ENCODE assay signal across 8 mouse cellular contexts in genomic region chr1:38129501-38130267, GRCm38 (mm10). TPM values are rescaled to one million over a fixed set of nuclear protein-coding genes. Genes with fewer than 3 reads are reported as not detected.
DNase-seq lines count a peak whose midpoint lies in the region; ATAC-seq and TF ChIP-seq lines count a peak whose summit lies in the region.

Rev1 (minus strand) TSS chr1:38129801.

- H3K36me3 ChIP-seq in MEL (ENCODE audit: control insufficient read depth in 1 of 2, insufficient read depth in 2 of 2, low read length in 2 of 2), result peaks cover 2 to 34% of the 10 kb centered on the region in 2 experiments
- H3K36me3 ChIP-seq in forebrain, embryonic 16.5 days (ENCODE audit: control insufficient read depth, insufficient read depth), result no peaks in the 10 kb centered on the region
- no peaks in the 10 kb centered on the region for H3K36me3 ChIP-seq in neural tube, embryonic 15.5 days

- peak within 1 kb of the TSS; percentile 97 for H3K27ac ChIP-seq in MEL (ENCODE audit: control insufficient read depth, low read depth, low read length)
- peak within 1 kb of the TSS; percentile 86 for H3K27ac ChIP-seq in forebrain, embryonic 16.5 days (ENCODE audit: low read length)
- H3K27ac ChIP-seq in layer of hippocampus, adult 2 months, result peak within 1 kb of the TSS; percentile 98
- peak within 1 kb of the TSS; percentile 94 for H3K27ac ChIP-seq in neural tube, embryonic 15.5 days (replicated peaks)

- H3K27me3 ChIP-seq in MEL (ENCODE audit: control insufficient read depth in 1 of 2, insufficient read depth in 2 of 2, low read length in 2 of 2), result no peaks in the 10 kb centered on the region
- H3K27me3 ChIP-seq in forebrain, embryonic 16.5 days (replicated peaks; ENCODE audit: control insufficient read depth, insufficient read depth, low read length), result no peaks in the 10 kb centered on the region
- H3K27me3 ChIP-seq in neural tube, embryonic 15.5 days (replicated peaks), result no peaks in the 10 kb centered on the region

- peak; percentile 66 for TF ChIP-seq RAD21 in MEL (IDR thresholded peaks at IDR 0.05; ENCODE audit: low read depth, low read length)

- WGBS in forebrain, embryonic 16.5 days, result under 1% methylated on average over 99 of the region's 122 CpGs
- whole genome bisulfite sequencing in lung, adult 2 months, result under 1% methylated on average over 92 of the region's 122 CpGs
- WGBS in neural tube, embryonic 15.5 days, result under 1% methylated on average over 79 of the region's 122 CpGs

- H3K4me3 ChIP-seq in MEL (ENCODE audit: control insufficient read depth in 1 of 2, insufficient read depth in 1 of 2, low read depth in 2 of 2, low read length in 2 of 2), result peak within 1 kb of the TSS; percentile 93 to 95
- peak within 1 kb of the TSS; percentile 85 for H3K4me3 ChIP-seq in forebrain, embryonic 16.5 days (replicated peaks; ENCODE audit: low read length)
- H3K4me3 ChIP-seq in layer of hippocampus, adult 2 months, result peak within 1 kb of the TSS; percentile 96
- H3K4me3 ChIP-seq in lung, adult 2 months (replicated peaks; ENCODE audit: extremely low read depth, low read depth, low read length), result peak within 1 kb of the TSS; percentile 69
- H3K4me3 ChIP-seq in neural tube, embryonic 15.5 days (replicated peaks), result peak within 1 kb of the TSS; percentile 80

- peak within 1 kb of the TSS; percentile 90 for H3K4me2 ChIP-seq in forebrain, embryonic 16.5 days (ENCODE audit: low read length)
- peak within 1 kb of the TSS; percentile 76 for H3K4me2 ChIP-seq in neural tube, embryonic 15.5 days

- H3K79me2 ChIP-seq in MEL (ENCODE audit: control insufficient read depth, insufficient read depth, low read length, poor library complexity), result peaks cover 39% of the 10 kb centered on the region

- H3K4me1 ChIP-seq in MEL (ENCODE audit: control insufficient read depth in 1 of 2, insufficient read depth in 2 of 2, low read length in 2 of 2), result peaks cover 20 to 25% of the 10 kb centered on the region in 2 experiments
- H3K4me1 ChIP-seq in forebrain, embryonic 16.5 days (replicated peaks; ENCODE audit: control insufficient read depth, insufficient read depth, low read length), result peaks cover 24% of the 10 kb centered on the region
- peaks cover 10% of the 10 kb centered on the region for H3K4me1 ChIP-seq in lung, adult 2 months (ENCODE audit: control insufficient read depth, insufficient read depth, low read length)
- H3K4me1 ChIP-seq in neural tube, embryonic 15.5 days, result peaks cover 28% of the 10 kb centered on the region

- peak within 1 kb of the TSS; percentile 98 for H3K9ac ChIP-seq in MEL (ENCODE audit: control insufficient read depth, low read depth, low read length, poor library complexity, severe bottlenecking)
- peak within 1 kb of the TSS; percentile 84 for H3K9ac ChIP-seq in forebrain, embryonic 16.5 days (replicated peaks; ENCODE audit: low read depth, low read length)
- H3K9ac ChIP-seq in neural tube, embryonic 15.5 days (replicated peaks), result peak within 1 kb of the TSS; percentile 85

- H3K9me3 ChIP-seq in MEL (replicated peaks; ENCODE audit: insufficient read depth, low read length), result no peaks in the 10 kb centered on the region
- H3K9me3 ChIP-seq in forebrain, embryonic 16.5 days (ENCODE audit: control insufficient read depth, low read length), result no peaks in the 10 kb centered on the region
- H3K9me3 ChIP-seq in neural tube, embryonic 15.5 days (replicated peaks), result no peaks in the 10 kb centered on the region

- peak; percentile 91 for DNase-seq in MEL (ENCODE audit: low read depth, low spot score)
- DNase-seq in cerebellum, adult 18-20 months, result peak; percentile 95 to 99
- peak; percentile 89 to 94 for DNase-seq in heart, postnatal 36 days
- peak; percentile 94 to 95 for DNase-seq in layer of hippocampus, adult 2 months (ENCODE audit: low spot score in 2 of 2)
- DNase-seq in lung, adult 2 months, result peak; percentile 90
- peak; percentile 97 for DNase-seq in testis, postnatal 10 days (ENCODE audit: low spot score)

- peak; percentile 93 for ATAC-seq in forebrain, embryonic 16.5 days
- ATAC-seq in neural tube, embryonic 15.5 days (ENCODE audit: low FRiP score), result peak; percentile 94

- TF ChIP-seq CTCF in MEL (IDR thresholded peaks at IDR 0.05 in 2 of 3, conservative IDR thresholded peaks at IDR 0.05 in 1 of 3; ENCODE audit: control insufficient read depth in 1 of 3, insufficient read depth in 1 of 3, low read depth in 2 of 3, low read length in 3 of 3, poor library complexity in 1 of 3, severe bottlenecking in 1 of 3), result peak; percentile 67 to 94 (median 78)
- peak; percentile 87 for TF ChIP-seq CTCF in layer of hippocampus, adult 2 months (conservative IDR thresholded peaks at IDR 0.05)
- TF ChIP-seq CTCF in lung, adult 2 months (IDR thresholded peaks at IDR 0.05; ENCODE audit: insufficient read depth, low read length), result peak; percentile 72

- peak; percentile 55 to 65; a peak in 1 of 4 replicates for TF ChIP-seq POLR2A in MEL (IDR thresholded peaks at IDR 0.05; ENCODE audit: control insufficient read depth in 1 of 2, insufficient read depth in 1 of 2, low read depth in 1 of 2, low read length in 2 of 2, poor library complexity in 1 of 2)
- TF ChIP-seq POLR2A in lung, adult 2 months (IDR thresholded peaks at IDR 0.05; ENCODE audit: borderline replicate concordance, extremely low read depth, low read depth, low read length), result peak; percentile 30; the same call in 1 of the 2 replicates

- TF ChIP-seq EP300 in MEL (IDR thresholded peaks at IDR 0.05; ENCODE audit: low read depth in 1 of 2, low read length in 2 of 2), result peak in 1 of 2 experiments; percentile 8; a peak in 2 of 4 replicates

- intact Hi-C loops in heart, postnatal 36 days (cut with DNase I), result loop anchor here (2.0 to 5.0 kb wide), 3 partner anchors 133 to 452 kb away; partner anchors contain the start of genes Mitd1, Mrpl30 and Txndc9

TF ChIP-seq in MEL, 35 proteins besides CTCF, POLR2A, EP300 and RAD21 (continues in another document):
- TF ChIP-seq KAT2A (conservative IDR thresholded peaks at IDR 0.05; ENCODE audit: low read depth, low read length) (peak; percentile 54; the same call in 1 of the 2 replicates), SMC3 (IDR thresholded peaks at IDR 0.05; ENCODE audit: low read depth, low read length) (peak; percentile 51), CHD2 (IDR thresholded peaks at IDR 0.05; ENCODE audit: low read length) (no peak), USF2 (IDR thresholded peaks at IDR 0.05; ENCODE audit: borderline replicate concordance in 1 of 2, insufficient read depth in 1 of 2, low read depth in 1 of 2, low read length in 2 of 2) (peak in 1 of 2 experiments; percentile 63; a peak in 2 of 4 replicates), MAFK (IDR thresholded peaks at IDR 0.05; ENCODE audit: borderline replicate concordance, low read depth, low read length) (no peak), POLR2AphosphoS2 (IDR thresholded peaks at IDR 0.05; ENCODE audit: low read length) (no peak; the same call in 1 of the 2 replicates), TBP (IDR thresholded peaks at IDR 0.05; ENCODE audit: low read depth, low read length) (0 out of 2 replicates have a peak, but pooled peaks have one; percentile 19), E2F4 (IDR thresholded peaks at IDR 0.05; ENCODE audit: borderline replicate concordance, low read depth, low read length) (peak; percentile 86; the same call in 1 of the 2 replicates), MAZ (IDR thresholded peaks at IDR 0.05; ENCODE audit: low read depth, low read length) (peak; percentile 89; the same call in 1 of the 2 replicates), MEF2A (IDR thresholded peaks at IDR 0.05; ENCODE audit: extremely low read depth, insufficient replicate concordance, low read depth, low read length, poor library complexity, severe bottlenecking) (no peak), ETS1 (IDR thresholded peaks at IDR 0.05; ENCODE audit: low read depth, low read length) (peak; percentile 42; the same call in 1 of the 2 replicates), POLR2AphosphoS5 (IDR thresholded peaks at IDR 0.05; ENCODE audit: borderline replicate concordance, low read depth, low read length) (no peak), ZKSCAN1 (IDR thresholded peaks at IDR 0.05; ENCODE audit: low read depth, low read length) (no peak), UBTF (IDR thresholded peaks at IDR 0.05; ENCODE audit: borderline replicate concordance, insufficient read depth, low read depth, low read length) (0 out of 2 replicates have a peak, but pooled peaks have one; percentile 62), ZNF384 (IDR thresholded peaks at IDR 0.05; ENCODE audit: low read depth, low read length) (no peak), HCFC1 (IDR thresholded peaks at IDR 0.05; ENCODE audit: low read depth, low read length) (peak; percentile 62), MYB (IDR thresholded peaks at IDR 0.05; ENCODE audit: low read depth, low read length) (no peak), MYC (IDR thresholded peaks at IDR 0.05; ENCODE audit: low read depth, low read length) (peak; percentile 89), BHLHE40 (IDR thresholded peaks at IDR 0.05; ENCODE audit: borderline replicate concordance, low read depth, low read length) (peak; percentile 97), NELFE (IDR thresholded peaks at IDR 0.05; ENCODE audit: low read depth, low read length) (peak; percentile 72), MAX (IDR thresholded peaks at IDR 0.05; ENCODE audit: low read length) (peak; percentile 87), MXI1 (IDR thresholded peaks at IDR 0.05; ENCODE audit: low read depth, low read length) (peak; percentile 67; the same call in 1 of the 2 replicates), USF1 (IDR thresholded peaks at IDR 0.05; ENCODE audit: low read depth, low read length) (peak; percentile 92), ELF1 (IDR thresholded peaks at IDR 0.05; ENCODE audit: low read depth, low read length) (0 out of 2 replicates have a peak, but pooled peaks have one; percentile 8), CHD1 (IDR thresholded peaks at IDR 0.05; ENCODE audit: low read depth, low read length) (no peak), TAL1 (IDR thresholded peaks at IDR 0.05; ENCODE audit: low read length) (no peak), GABPA (IDR thresholded peaks at IDR 0.05; ENCODE audit: low read depth, low read length) (no peak), ZMIZ1 (IDR thresholded peaks at IDR 0.05; ENCODE audit: low read depth, low read length) (0 out of 2 replicates have a peak, but pooled peaks have one; percentile 11)

RNA-seq across cellular contexts. Expression of gene Rev1, which starts in this region (rescaled TPM):
- total RNA-seq in MEL (2012; rRNA removed), result 25.6 and 28.9 TPM in 2 replicates
- polyA plus RNA-seq in MEL (2012; ENCODE audit: insufficient read depth in 1 of 2, insufficient read length in 2 of 2, low read depth in 1 of 2, low replicate concordance in 2 of 2, missing spikeins in 1 of 2), result 10 to 100 TPM in 1 of 2 experiments, not detected in 1; 31.0 TPM
- polyA plus RNA-seq in forebrain, embryonic 16.5 days (2015; fragmentation: Nextera tagmentation; extraction: Ambion mirVana), result 38.8 and 40.1 TPM in 2 replicates
- total RNA-seq in heart, postnatal 36 days (2021), result 10 to 100 TPM; 14.9 to 17.1 TPM
- total RNA-seq in layer of hippocampus, adult 2 months (2021), result 10 to 100 TPM; 41.1 to 43.5 TPM
- polyA plus RNA-seq in lung, adult 2 months (2012; rRNA removed), result 5.9 and 6.0 TPM in 2 replicates
- 30.2 and 35.3 TPM in 2 replicates for polyA plus RNA-seq in neural tube, embryonic 15.5 days (2015; fragmentation: Nextera tagmentation; extraction: Ambion mirVana)

Comparison
In these comparisons a context has a peak if more than half of its experiments do, and no peak if none do; other contexts are left out.
1. Peak in every context shown above with its lines: DNase-seq, ATAC-seq, H3K4me3 ChIP-seq and H3K27ac ChIP-seq.